In genomic region chr3:67463450-67464372, GRCm38 (mm10) we compare ENCODE assay signal across 8 mouse cellular contexts. TPM values are rescaled to one million over a fixed set of nuclear protein-coding genes. Genes with fewer than 3 reads are reported as not detected.
A peak's percentile ranks its signal among the peaks of the same experiment; 100 is the strongest.
DNase-seq lines count a peak whose midpoint lies in the region; ATAC-seq and TF ChIP-seq lines count a peak whose summit lies in the region.

Lxn (minus strand) TSS chr3:67463926.

- H3K9ac ChIP-seq in hindbrain, postnatal 0 days (replicated peaks; ENCODE audit: low read length): peak within 1 kb of the TSS; percentile 67

- H3K9me3 ChIP-seq in hindbrain, postnatal 0 days (ENCODE audit: low read length): no peaks in the 10 kb centered on the region

- peak within 1 kb of the TSS; percentile 82 for H3K4me2 ChIP-seq in hindbrain, postnatal 0 days (ENCODE audit: low read depth, low read length)

- H3K27me3 ChIP-seq in hindbrain, postnatal 0 days (ENCODE audit: insufficient read depth, low read length): no peaks in the 10 kb centered on the region

- H3K27ac ChIP-seq in hindbrain, postnatal 0 days: peak within 1 kb of the TSS; percentile 81

- H3K4me1 ChIP-seq in hindbrain, postnatal 0 days (ENCODE audit: insufficient read depth, low read length): no peaks in the 10 kb centered on the region; the same call in 1 of the 2 replicates

- peak; percentile 61 for ATAC-seq in activated CD4-positive, CD25-positive, alpha-beta regulatory T cell, adult 4 months
- peak; percentile 85 for ATAC-seq in hindbrain, postnatal 0 days

- peak; percentile 69 for DNase-seq in embryo, embryonic 10 days (ENCODE audit: low spot score)
- DNase-seq in gastrocnemius, postnatal 10 days: peak; percentile 59
- DNase-seq in hindbrain, postnatal 0 days (ENCODE audit: low spot score): peak; percentile 65
- DNase-seq in left cerebral cortex, adult 18-20 months (ENCODE audit: low spot score in 2 of 2): peak; percentile 54 to 79
- DNase-seq in lung, postnatal 4 days: peak; percentile 80 to 87
- DNase-seq in right cerebral cortex, adult 18-20 months: peak; percentile 72
- peak; percentile 68 for DNase-seq in urinary bladder, adult 2 months (ENCODE audit: low spot score)

- peak within 1 kb of the TSS; percentile 69 for H3K4me3 ChIP-seq in hindbrain, postnatal 0 days (ENCODE audit: low read length)

- under 1% methylated on average over 43 of the region's 43 CpGs for WGBS in hindbrain, postnatal 0 days

- peak; percentile 56 for TF ChIP-seq CTCF in hindbrain, postnatal 0 days (IDR thresholded peaks at IDR 0.05; ENCODE audit: low read depth)

- peaks cover 14% of the 10 kb centered on the region; the same call in 1 of the 2 replicates for H3K36me3 ChIP-seq in hindbrain, postnatal 0 days (ENCODE audit: insufficient read depth, low read length)

RNA-seq across cellular contexts. Expression of gene Lxn, which starts in this region (rescaled TPM):
- 100 to 1,000 TPM in 1 of 2 experiments, 10 to 100 TPM in 1; 79.7 to 111 TPM for polyA plus RNA-seq in activated CD4-positive, CD25-positive, alpha-beta regulatory T cell, adult 4 months (2017; shearing (Covaris generic))
- total RNA-seq in gastrocnemius, postnatal 10 days (2021): 10 to 100 TPM; 13.9 to 15.0 TPM
- 71.7 and 78.3 TPM in 2 replicates for total RNA-seq in hindbrain, postnatal 0 days (2014; rRNA removed)
- polyA plus RNA-seq in hindbrain, postnatal 0 days (2015; fragmentation: Nextera tagmentation; extraction: Ambion mirVana): 201 and 213 TPM in 2 replicates
- total RNA-seq in left cerebral cortex, adult 18-20 months (2021): 10 to 100 TPM; 37.2 TPM
- 31.9 and 34.4 TPM in 2 replicates for polyA plus RNA-seq in urinary bladder, adult 2 months (2012; rRNA removed)

Comparison
In these comparisons a context has a peak if more than half of its experiments do, and no peak if none do; other contexts are left out.
1. Peak in every context shown above with its lines: DNase-seq, ATAC-seq, H3K4me3 ChIP-seq and H3K27ac ChIP-seq.